25 mouse cellular contexts compared by ENCODE assay signal in genomic region chr16:21226629-21227028, GRCm38 (mm10). TPM values are rescaled to one million over a fixed set of nuclear protein-coding genes. Genes with fewer than 3 reads are reported as not detected.
DNase-seq lines count a peak whose midpoint lies in the region; ATAC-seq and TF ChIP-seq lines count a peak whose summit lies in the region.
"Had no signal": no experiment of that assay in that cellular context is flagged by ENCODE, and none has a peak within 500 bp of the region (broad histone marks: within the 10 kb centered on the region; RNA-seq: fewer than 3 reads in every experiment).

No protein-coding gene starts in this region.

- H3K27ac ChIP-seq in embryonic facial prominence, embryonic 13.5 days, result peak overlapping the region; percentile 72
- H3K27ac ChIP-seq in embryonic facial prominence, embryonic 10.5 days (replicated peaks), result no peak overlapping the region
- H3K27ac ChIP-seq in lung, embryonic 15.5 days, result peak overlapping the region; percentile 66
- peak overlapping the region; percentile 72 for H3K27ac ChIP-seq in embryonic facial prominence, embryonic 15.5 days (replicated peaks)
- peak overlapping the region; percentile 69 for H3K27ac ChIP-seq in limb, embryonic 15.5 days
- no peak overlapping the region for H3K27ac ChIP-seq in thymus, adult 2 months (ENCODE audit: control insufficient read depth, insufficient read depth, low read length)
- H3K27ac ChIP-seq: forebrain, embryonic 15.5 days; hindbrain, embryonic 12.5 days; kidney, postnatal 0 days; liver, embryonic 12.5 days; neural tube, embryonic 13.5 days had no signal

- 53% methylated on average over 6 of the region's 6 CpGs for WGBS in embryonic facial prominence, embryonic 13.5 days
- WGBS in embryonic facial prominence, embryonic 10.5 days, result 65% methylated on average over 6 of the region's 6 CpGs
- 44% methylated on average over 6 of the region's 6 CpGs for WGBS in lung, embryonic 15.5 days
- WGBS in embryonic facial prominence, embryonic 15.5 days, result 46% methylated on average over 6 of the region's 6 CpGs
- 55% methylated on average over 6 of the region's 6 CpGs for WGBS in limb, embryonic 15.5 days
- 85% methylated on average over 6 of the region's 6 CpGs for WGBS in thymus, adult 2 months

- no peaks in the 10 kb centered on the region for H3K9me3 ChIP-seq in embryonic facial prominence, embryonic 13.5 days
- H3K9me3 ChIP-seq in embryonic facial prominence, embryonic 10.5 days, result no peaks in the 10 kb centered on the region
- H3K9me3 ChIP-seq in lung, embryonic 15.5 days, result no peaks in the 10 kb centered on the region
- H3K9me3 ChIP-seq in embryonic facial prominence, embryonic 15.5 days (replicated peaks), result no peaks in the 10 kb centered on the region
- H3K9me3 ChIP-seq in limb, embryonic 15.5 days, result no peaks in the 10 kb centered on the region
- H3K9me3 ChIP-seq: forebrain, embryonic 15.5 days; heart, embryonic 12.5 days; hindbrain, embryonic 12.5 days; liver, embryonic 12.5 days; neural tube, embryonic 13.5 days had no signal

- no peak overlapping the region for H3K4me3 ChIP-seq in embryonic facial prominence, embryonic 13.5 days
- H3K4me3 ChIP-seq in embryonic facial prominence, embryonic 10.5 days, result no peak overlapping the region
- H3K4me3 ChIP-seq in lung, embryonic 15.5 days, result no peak overlapping the region
- no peak overlapping the region for H3K4me3 ChIP-seq in embryonic facial prominence, embryonic 15.5 days (replicated peaks)
- no peak overlapping the region for H3K4me3 ChIP-seq in limb, embryonic 15.5 days
- H3K4me3 ChIP-seq in thymus, adult 2 months (ENCODE audit: control insufficient read depth, insufficient read depth, low read length), result no peak overlapping the region
- H3K4me3 ChIP-seq: forebrain, embryonic 15.5 days; heart, embryonic 12.5 days; hindbrain, embryonic 12.5 days; liver, embryonic 12.5 days; myocyte; neural tube, embryonic 13.5 days had no signal

- H3K36me3 ChIP-seq in embryonic facial prominence, embryonic 13.5 days, result peaks cover 41% of the 10 kb centered on the region
- peaks cover 40% of the 10 kb centered on the region for H3K36me3 ChIP-seq in embryonic facial prominence, embryonic 10.5 days (replicated peaks)
- peaks cover 21% of the 10 kb centered on the region for H3K36me3 ChIP-seq in lung, embryonic 15.5 days
- peaks cover 30% of the 10 kb centered on the region for H3K36me3 ChIP-seq in embryonic facial prominence, embryonic 15.5 days
- peaks cover 26% of the 10 kb centered on the region for H3K36me3 ChIP-seq in limb, embryonic 15.5 days
- H3K36me3 ChIP-seq in thymus, adult 2 months (ENCODE audit: control insufficient read depth, insufficient read depth, low read length), result no peaks in the 10 kb centered on the region
- H3K36me3 ChIP-seq: liver, embryonic 12.5 days had no signal

- no peak for DNase-seq in embryonic facial prominence, embryonic 10.5 days (ENCODE audit: low spot score)
- DNase-seq in lung, postnatal 36 days, result no peak
- no peak for DNase-seq in thymus, adult 2 months
- no peak for DNase-seq in ovary, postnatal 14 days (ENCODE audit: low spot score)
- DNase-seq: adrenal gland, postnatal 36 days; cerebellum, adult 11-12 months; cerebellum, postnatal 10 days; gastrocnemius, postnatal 14 days; heart, adult 11 months; heart, postnatal 10 days; kidney, adult 11 months; layer of hippocampus, adult 9-11 months; thymus, postnatal 25 days had no signal

- peaks cover 40% of the 10 kb centered on the region for H3K4me1 ChIP-seq in embryonic facial prominence, embryonic 13.5 days
- H3K4me1 ChIP-seq in embryonic facial prominence, embryonic 10.5 days, result peaks cover 18% of the 10 kb centered on the region
- H3K4me1 ChIP-seq in lung, embryonic 15.5 days, result peaks cover 34% of the 10 kb centered on the region
- H3K4me1 ChIP-seq in embryonic facial prominence, embryonic 15.5 days, result peaks cover 45% of the 10 kb centered on the region
- peaks cover 49% of the 10 kb centered on the region for H3K4me1 ChIP-seq in limb, embryonic 15.5 days
- H3K4me1 ChIP-seq in thymus, adult 2 months (replicated peaks; ENCODE audit: control insufficient read depth, insufficient read depth, low read length), result no peaks in the 10 kb centered on the region
- H3K4me1 ChIP-seq: liver, embryonic 12.5 days had no signal

- H3K9ac ChIP-seq in embryonic facial prominence, embryonic 13.5 days, result no peak overlapping the region
- no peak overlapping the region for H3K9ac ChIP-seq in lung, embryonic 15.5 days
- H3K9ac ChIP-seq in embryonic facial prominence, embryonic 15.5 days, result no peak overlapping the region
- H3K9ac ChIP-seq in limb, embryonic 15.5 days, result no peak overlapping the region
- H3K9ac ChIP-seq: forebrain, embryonic 15.5 days; heart, embryonic 12.5 days; hindbrain, embryonic 12.5 days; liver, embryonic 12.5 days; neural tube, embryonic 13.5 days had no signal

- H3K4me2 ChIP-seq in embryonic facial prominence, embryonic 13.5 days, result no peak overlapping the region
- no peak overlapping the region for H3K4me2 ChIP-seq in lung, embryonic 15.5 days
- H3K4me2 ChIP-seq in embryonic facial prominence, embryonic 15.5 days (replicated peaks), result no peak overlapping the region
- no peak overlapping the region for H3K4me2 ChIP-seq in limb, embryonic 15.5 days
- H3K4me2 ChIP-seq: forebrain, embryonic 15.5 days; heart, embryonic 12.5 days; hindbrain, embryonic 12.5 days; liver, embryonic 12.5 days; neural tube, embryonic 13.5 days had no signal

- no peaks in the 10 kb centered on the region for H3K27me3 ChIP-seq in embryonic facial prominence, embryonic 13.5 days
- peaks cover 6% of the 10 kb centered on the region; the same call in 1 of the 2 replicates for H3K27me3 ChIP-seq in embryonic facial prominence, embryonic 10.5 days (replicated peaks; ENCODE audit: low read depth, poor library complexity, severe bottlenecking)
- H3K27me3 ChIP-seq in lung, embryonic 15.5 days, result no peaks in the 10 kb centered on the region
- H3K27me3 ChIP-seq in embryonic facial prominence, embryonic 15.5 days, result no peaks in the 10 kb centered on the region
- no peaks in the 10 kb centered on the region for H3K27me3 ChIP-seq in limb, embryonic 15.5 days
- H3K27me3 ChIP-seq in thymus, adult 2 months (ENCODE audit: control insufficient read depth, insufficient read depth, low read length), result no peaks in the 10 kb centered on the region
- H3K27me3 ChIP-seq: forebrain, embryonic 15.5 days; hindbrain, embryonic 12.5 days; neural tube, embryonic 13.5 days had no signal

- no peak for ATAC-seq in embryonic facial prominence, embryonic 13.5 days (ENCODE audit: insufficient number of reproducible peaks, insufficient read depth, low FRiP score, low TSS enrichment, low read depth)
- no peak; the same call in 1 of the 2 replicates for ATAC-seq in lung, embryonic 15.5 days (ENCODE audit: borderline replicate concordance, extremely low read depth, low FRiP score, low TSS enrichment)
- ATAC-seq in embryonic facial prominence, embryonic 15.5 days (ENCODE audit: insufficient number of reproducible peaks, low FRiP score, low TSS enrichment, low read depth), result no peak
- no peak for ATAC-seq in limb, embryonic 15.5 days (ENCODE audit: insufficient number of reproducible peaks, low FRiP score, low TSS enrichment, low read depth)
- ATAC-seq: forebrain, embryonic 15.5 days; liver, embryonic 12.5 days; midbrain, embryonic 16.5 days had no signal

- TF ChIP-seq POLR2A in thymus, adult 2 months (IDR thresholded peaks at IDR 0.05; ENCODE audit: control insufficient read depth, extremely low read depth, insufficient read depth, low read length, poor library complexity), result no peak

- no peak for TF ChIP-seq CTCF in thymus, adult 2 months (IDR thresholded peaks at IDR 0.05; ENCODE audit: borderline replicate concordance, control insufficient read depth, extremely low read depth, insufficient read depth, low read length, poor library complexity)

RNA-seq across cellular contexts. Expression of gene Ephb3, which starts 22.1 kb away (rescaled TPM):
- 71.4 and 72.9 TPM in 2 replicates for polyA plus RNA-seq in embryonic facial prominence, embryonic 13.5 days (2015; fragmentation: Nextera tagmentation; extraction: Ambion mirVana)
- 32.0 and 38.6 TPM in 2 replicates for polyA plus RNA-seq in embryonic facial prominence, embryonic 10.5 days (2016; fragmentation: Nextera tagmentation; extraction: Ambion mirVana)
- 28.4 and 29.8 TPM in 2 replicates for polyA plus RNA-seq in lung, embryonic 15.5 days (2015; fragmentation: Nextera tagmentation; extraction: Ambion mirVana)
- 50.7 and 53.3 TPM in 2 replicates for polyA plus RNA-seq in embryonic facial prominence, embryonic 15.5 days (2015; fragmentation: Nextera tagmentation; extraction: Ambion mirVana)
- 33.0 and 43.8 TPM in 2 replicates for polyA plus RNA-seq in limb, embryonic 15.5 days (2015; fragmentation: Nextera tagmentation; extraction: Ambion mirVana)
- polyA plus RNA-seq in thymus, adult 2 months (2012; rRNA removed), result 3.3 and 3.8 TPM in 2 replicates

Comparison
In these comparisons a context has a peak if more than half of its experiments do, and no peak if none do; other contexts are left out.
1. H3K27ac ChIP-seq: peak in embryonic facial prominence, embryonic 13.5 days (single experiment), lung, embryonic 15.5 days (single experiment), embryonic facial prominence, embryonic 15.5 days (single experiment) and limb, embryonic 15.5 days (single experiment); none in embryonic facial prominence, embryonic 10.5 days (single experiment) and thymus, adult 2 months (single experiment).